Mouse (Mus musculus) cerebellum, postnatal 14 days (tissue): ENCODE results near the gene Trio.
A peak's percentile ranks its signal among the peaks of the same experiment; 100 is the strongest.

Experiments used
- DNase-seq, 2 experiments: peaks; one replicate each; pipeline ENCODE4 v3.0.0; 2021; ENCODE audit warnings: mixed read lengths in 2 of 2

The Trio gene

GRCm38 (mm10) chr15:28035601-28036000 is 10.0 kb upstream of the Trio start:
- peak; percentile 66 to 68 for DNase-seq

DNA sequence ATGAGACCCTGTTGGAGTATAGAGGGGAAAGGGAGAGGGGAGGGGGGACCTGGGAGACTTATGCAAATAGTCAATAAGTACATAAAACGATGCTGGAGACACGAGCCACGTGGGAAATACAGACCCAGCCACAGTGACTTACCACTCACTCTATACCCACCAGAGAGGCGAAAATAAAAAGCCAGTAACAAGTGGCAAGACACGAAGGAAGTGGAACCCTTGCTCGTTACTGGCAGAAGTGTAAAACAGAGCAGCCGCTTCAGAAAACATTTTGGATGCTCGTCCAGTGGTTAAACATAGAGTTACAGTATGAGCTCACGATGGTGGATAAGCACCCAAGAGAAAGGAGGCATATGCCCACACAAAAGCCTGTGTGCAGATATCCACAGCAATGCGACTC is 9.0 kb upstream of the Trio start:
- DNase-seq = no peak

DNA sequence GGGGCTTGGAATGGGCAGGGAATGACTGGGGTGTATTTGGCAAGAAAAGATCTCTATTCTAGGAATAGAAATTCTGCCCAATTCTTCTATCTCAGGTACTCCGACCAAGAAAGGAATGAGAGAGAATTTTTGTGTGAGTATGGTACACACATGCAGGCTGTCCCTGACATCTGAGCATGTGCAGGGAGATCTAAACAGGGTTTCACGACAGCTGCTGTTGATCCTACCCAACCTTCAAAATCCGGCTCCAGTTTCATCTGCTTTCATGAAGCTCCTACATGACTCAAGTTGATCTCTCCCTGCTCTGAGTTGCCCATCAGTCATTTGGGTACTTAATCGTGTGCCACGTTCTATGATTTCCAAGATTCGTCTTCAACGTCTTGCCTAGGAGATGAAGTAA is 3.7 kb upstream of the Trio start:
- DNase-seq = no peak

- DNase-seq = no peak
These were observed 2.9 kb upstream of the Trio start for GRCm38 (mm10) chr15:28028542-28028941.

- no peak for DNase-seq
These were observed 476 bp upstream of the Trio start for GRCm38 (mm10) chr15:28026167-28026481.

DNA sequence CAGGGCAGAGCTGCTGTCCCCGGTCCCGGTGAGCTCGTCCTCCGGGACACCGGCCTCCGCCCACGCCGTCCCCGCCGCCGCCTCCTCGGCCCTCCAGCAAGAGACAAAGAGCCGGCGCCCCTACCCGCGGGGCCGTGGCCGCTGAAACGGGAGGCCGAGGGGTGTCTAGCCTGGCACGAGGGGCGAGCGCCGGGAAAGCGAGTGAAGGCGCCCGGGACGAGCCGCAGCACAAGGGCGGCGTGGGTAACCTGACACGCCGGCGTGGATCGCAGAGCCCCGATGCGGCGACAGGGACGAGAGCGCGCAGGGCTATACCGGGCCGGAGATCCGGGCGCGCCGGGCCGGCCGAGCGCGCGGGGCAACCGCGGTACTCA is 696 bp downstream of the Trio start:
- DNase-seq = peak; percentile 66 to 71

DNA sequence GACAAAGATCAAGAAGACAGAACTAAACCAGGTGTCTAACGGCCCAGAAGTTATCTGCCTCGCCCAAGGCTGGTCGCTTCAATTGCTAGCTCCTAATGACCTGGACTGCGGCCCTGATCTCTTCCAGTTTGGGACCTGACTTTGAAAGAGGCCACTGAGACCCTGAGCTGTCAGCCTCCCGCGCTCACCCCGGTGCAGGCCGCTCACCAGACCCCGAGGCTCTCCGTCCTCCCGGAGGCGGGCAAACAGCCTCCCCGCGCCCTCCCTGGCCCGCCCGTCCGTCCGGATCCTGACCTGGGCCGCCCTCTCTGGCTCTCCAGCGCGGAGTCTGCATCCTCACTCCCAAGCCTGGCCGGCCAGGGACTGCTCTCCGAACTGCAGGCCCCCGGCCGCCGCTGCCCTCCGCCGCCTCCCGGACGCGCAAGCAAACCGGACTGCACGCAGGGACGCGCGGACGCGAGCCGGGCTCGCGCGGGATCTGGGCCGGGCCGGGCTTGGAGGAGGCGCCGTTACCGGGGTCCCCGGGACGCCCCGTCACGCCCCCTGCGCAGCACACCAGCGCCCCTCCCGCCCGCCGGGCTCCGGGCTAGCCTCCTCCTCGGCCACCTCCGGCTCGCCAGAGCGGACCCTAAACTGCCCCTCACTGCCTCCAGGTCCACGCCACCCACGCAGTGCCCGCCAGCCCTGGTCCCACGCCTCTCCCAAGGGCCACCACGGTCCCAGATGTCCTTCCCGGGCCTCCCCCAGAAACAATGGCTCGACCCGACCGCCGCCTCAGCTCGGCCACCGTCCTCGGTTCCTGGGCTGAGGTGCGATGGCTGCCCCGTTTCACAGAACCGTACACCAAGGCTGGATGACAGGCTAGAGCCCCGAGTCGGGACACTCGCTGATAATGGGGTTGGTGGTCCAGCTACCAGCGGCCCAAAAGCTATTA is 1.4 kb downstream of the Trio start:
- peak; percentile 73 to 75 for DNase-seq

DNA sequence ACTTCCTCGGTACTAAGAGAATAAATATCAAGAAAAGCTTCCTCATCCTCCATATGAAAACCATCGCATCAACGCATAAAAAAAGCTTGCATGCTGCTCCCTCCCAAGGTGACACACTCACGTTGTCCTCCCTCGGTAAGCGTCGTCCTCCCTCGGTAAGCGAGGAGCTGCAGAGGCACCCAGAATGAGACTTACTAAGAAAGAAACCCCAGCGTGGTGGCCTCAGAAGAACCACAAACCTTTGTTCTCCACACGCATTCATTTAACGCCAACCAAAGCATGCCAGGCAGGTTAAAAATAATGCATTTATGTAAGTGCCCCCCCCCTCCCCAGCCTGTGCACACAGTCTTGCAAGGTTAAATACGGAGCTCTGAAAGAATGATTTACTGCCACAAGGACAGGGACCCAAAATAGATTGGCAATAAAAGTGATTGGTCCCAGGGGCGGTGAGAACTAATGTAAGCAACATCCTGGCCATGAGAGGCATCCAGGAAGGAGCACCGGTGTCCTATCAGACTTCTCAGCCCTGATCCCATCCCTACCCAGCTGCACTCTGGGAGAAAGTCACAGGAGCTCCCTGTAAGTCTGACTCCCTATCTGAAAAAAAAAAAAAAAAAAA is 3.9 kb downstream of the Trio start:
- DNase-seq = no peak

DNA sequence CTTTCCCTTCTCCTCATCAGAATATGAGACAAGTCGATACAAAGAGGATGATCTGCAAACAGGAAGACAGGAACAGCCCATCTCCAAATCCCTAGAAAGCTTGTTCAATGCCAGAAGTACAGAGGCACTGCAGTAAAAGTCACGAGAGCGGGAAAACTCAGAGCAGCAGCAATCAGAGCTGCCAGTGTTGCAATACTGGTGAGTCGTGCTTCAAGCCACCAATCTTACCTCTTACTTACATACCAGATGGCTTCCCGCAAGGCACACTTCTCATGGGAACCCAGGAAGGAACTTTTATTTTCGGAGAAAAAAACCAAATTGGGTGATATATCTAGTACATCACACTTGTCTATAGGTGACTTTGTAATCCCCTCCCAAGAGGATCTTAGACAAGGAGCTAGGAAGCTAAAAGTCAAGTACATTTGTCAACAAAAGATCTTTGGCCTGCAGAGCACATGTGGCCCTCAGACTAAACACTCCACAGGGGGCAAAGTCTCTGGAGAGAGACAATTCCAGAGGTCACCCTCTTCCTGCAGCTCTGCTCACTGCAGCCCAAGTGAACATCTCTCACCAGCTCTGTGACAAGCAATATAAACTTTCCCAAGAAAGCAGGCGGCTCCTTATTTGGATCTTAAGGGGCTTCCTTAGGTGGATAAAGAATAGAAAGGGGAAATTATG is 6.1 kb downstream of the Trio start:
- peak in 1 of 2 experiments; percentile 6 for DNase-seq

DNA sequence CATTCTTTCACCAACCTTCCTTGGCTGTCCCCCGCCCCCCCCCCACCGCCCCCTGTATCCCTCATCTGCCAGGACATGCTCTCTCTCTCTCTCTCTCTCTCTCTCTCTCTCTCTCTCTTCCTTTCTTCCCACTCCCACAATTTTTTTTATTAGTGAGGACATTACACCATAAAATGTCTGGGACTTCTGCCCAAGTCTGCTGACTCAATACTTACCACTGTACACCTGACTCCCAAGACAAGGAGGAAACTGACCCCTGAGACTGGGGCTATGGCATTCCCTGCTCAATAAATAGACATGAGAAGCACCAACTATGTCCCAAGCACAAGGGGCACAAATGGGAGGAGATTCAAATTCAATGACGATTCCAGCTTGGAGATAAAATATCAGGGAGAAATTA is 18.1 kb downstream of the Trio start:
- DNase-seq = no peak

- no peak for DNase-seq
These were observed 21.4 kb downstream of the Trio start for GRCm38 (mm10) chr15:28004192-28004767.

DNA sequence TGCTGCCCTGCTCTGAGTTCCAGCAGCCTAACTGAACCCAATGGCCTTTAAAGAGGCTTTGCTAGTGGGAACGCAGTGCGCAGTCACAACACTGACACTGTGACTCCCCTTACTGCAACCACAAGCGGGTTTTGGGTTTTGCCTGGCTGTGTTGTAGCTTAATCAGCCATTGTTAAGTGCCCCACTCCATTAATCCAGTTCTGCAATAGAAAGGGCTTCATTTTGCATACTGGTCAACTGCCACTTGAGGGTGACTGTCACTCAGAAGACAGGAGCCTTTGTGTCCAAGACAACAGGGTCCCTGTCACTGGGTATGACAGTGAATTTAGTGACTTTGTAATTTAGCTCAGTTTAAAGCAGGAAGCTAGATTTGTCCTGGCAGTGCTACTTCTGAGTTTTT is 23.1 kb downstream of the Trio start:
- DNase-seq = no peak

GRCm38 (mm10) chr15:28001299-28001698 is 24.3 kb downstream of the Trio start:
- no peak for DNase-seq

DNA sequence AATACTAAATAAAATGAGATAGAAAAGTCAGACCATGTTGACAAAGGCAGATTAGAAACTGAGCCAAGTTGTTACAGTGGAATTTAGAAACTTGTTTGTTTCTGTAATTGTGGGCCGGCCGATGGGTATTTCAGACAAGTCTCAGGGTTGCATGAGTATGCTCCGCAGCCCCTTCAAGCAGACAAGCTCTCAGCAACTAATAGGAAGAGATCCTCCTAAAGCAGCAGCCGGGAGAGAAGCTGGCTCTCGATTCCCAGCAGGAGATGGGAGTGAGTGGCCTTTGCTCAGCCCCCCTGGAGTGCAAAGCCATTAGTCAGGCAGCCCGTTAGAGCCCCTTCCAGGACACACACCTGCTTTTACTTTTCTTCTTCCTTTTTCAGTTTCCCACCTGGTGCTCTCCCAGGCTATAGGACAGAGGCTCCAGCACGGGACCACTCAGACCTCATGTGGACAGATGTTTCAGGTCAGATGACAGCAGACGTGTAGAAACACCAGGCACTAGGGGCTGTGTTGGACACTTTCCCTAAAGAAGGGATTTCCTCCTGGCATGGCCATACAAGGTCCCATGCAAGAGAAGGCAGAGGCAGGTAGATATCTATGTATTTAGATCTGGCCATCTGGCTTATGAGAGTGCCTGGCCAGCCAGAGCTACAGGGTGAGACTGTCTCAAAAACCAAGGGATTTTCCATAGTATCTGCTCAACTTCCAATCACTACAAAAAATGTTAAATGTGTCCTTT is 26.9 kb downstream of the Trio start:
- no peak for DNase-seq

GRCm38 (mm10) chr15:27997917-27998316 is 27.7 kb downstream of the Trio start:
- DNase-seq = peak; percentile 45 to 55

- peak; percentile 59 to 64 for DNase-seq
These were observed 28.2 kb downstream of the Trio start for GRCm38 (mm10) chr15:27997391-27997841.

DNA sequence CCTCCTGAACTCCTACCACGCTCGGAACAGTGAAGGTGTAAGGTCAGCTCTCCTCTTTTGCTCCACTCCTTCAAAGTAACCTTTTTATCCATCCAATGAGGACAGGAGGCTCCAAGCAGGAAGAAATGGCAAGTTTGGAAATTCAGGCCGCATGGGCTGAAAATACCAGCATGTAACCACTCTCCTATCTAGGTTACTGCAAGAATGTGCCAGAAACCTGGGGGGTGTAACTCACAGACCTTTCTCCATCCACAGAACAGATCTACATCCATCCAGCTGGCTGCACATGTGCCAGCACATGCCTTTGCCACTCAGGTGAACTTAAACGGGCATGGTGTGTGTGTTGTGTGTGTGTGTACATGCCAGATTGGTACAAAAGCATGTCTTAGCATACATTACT is 28.9 kb downstream of the Trio start:
- peak; percentile 57 to 77 for DNase-seq

GRCm38 (mm10) chr15:27995421-27995820 is 30.2 kb downstream of the Trio start:
- no peak for DNase-seq

DNA sequence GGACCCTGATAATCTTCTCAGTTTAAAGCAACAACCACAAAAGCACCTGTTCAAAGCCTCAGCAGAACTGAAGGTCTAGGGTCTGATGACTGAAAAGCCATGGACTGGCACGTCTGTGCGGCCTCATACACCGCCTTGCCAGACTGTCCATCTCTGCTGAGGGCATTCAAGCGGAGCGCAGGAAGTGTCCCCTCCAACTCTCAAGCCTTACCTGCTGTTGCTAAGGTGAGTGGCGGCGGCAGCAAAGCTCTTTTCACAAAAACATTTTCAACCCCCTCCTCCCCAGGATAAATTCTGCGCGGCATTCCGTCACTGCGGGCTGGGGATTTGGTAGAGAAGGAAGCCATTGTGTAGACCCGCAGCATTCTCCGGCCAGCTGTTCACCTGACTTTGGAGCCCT is 30.8 kb downstream of the Trio start:
- peak; percentile 41 to 55 for DNase-seq

DNA sequence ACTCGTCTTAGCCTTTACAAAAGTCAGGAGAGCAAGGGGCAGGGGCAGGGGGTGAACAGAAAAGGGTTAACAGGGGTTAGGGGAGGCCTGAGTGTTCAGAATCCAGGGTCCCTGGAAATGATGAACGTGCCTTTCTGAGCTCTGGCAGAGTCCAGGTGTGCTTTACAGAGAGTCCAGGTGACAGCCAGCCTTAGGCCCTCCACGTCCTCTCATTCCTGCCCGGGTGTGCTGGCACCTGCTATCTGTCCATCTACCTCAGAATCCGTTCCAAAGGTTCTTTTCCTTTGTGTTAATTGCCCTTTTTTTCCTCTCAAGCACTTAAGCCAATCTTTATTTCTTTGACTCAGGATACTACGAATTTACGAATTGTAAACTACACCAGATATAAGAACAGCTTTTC is 32.1 kb downstream of the Trio start:
- DNase-seq = no peak

DNA sequence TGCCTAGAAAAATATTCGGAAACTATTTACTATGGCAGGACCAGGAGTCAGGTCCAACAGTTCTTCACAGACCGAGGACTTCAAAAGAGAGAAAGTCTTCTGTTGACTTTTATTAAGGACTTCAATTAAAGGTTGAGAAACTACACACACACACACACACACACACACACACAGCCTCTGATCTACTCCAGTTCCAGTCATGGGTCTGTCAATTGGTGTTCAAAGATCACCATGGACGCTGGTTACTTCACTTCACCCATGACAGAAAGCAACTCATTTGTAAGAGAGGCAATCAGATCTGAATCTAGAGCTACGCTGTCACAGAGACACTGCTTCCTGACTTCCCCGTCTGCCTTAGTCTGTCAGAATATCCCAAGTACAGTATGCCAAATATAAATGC is 33.1 kb downstream of the Trio start:
- no peak for DNase-seq

GRCm38 (mm10) chr15:27991892-27992593 is 33.6 kb downstream of the Trio start:
- DNase-seq = no peak
